Mouse (Mus musculus) G1E (cell line): Measurements from ENCODE around the gene Psmb6.

Source experiments
- CTCF ChIP-seq: IDR thresholded peaks from 2 replicates; pipeline ENCODE4 v1.5.1; 2012; ENCODE audit warnings: low read depth, low read length, inconsistent platforms, mixed read lengths
- GATA1 ChIP-seq: IDR thresholded peaks from 2 replicates; pipeline ENCODE4 v1.6.1; 2012; ENCODE audit warnings: borderline replicate concordance, low read length, inconsistent platforms, mixed read lengths
- GATA2 ChIP-seq: IDR thresholded peaks from 2 replicates; pipeline ENCODE4 v1.6.1; 2012; ENCODE audit warnings: low read depth, low read length, inconsistent platforms, borderline replicate concordance
- POLR2AphosphoS5 ChIP-seq: IDR thresholded peaks from 2 replicates; pipeline ENCODE4 v1.6.1; 2012; ENCODE audit warnings: low read depth, low read length, inconsistent platforms; ENCODE audit not compliant: insufficient replicate concordance
- TAL1 ChIP-seq: conservative IDR thresholded peaks from 2 replicates; pipeline ENCODE4 v1.6.1; 2012; ENCODE audit warnings: low read depth, low read length, inconsistent platforms, mixed read lengths

- TF ChIP-seq CTCF: no peak
- no peak for TF ChIP-seq TAL1
- no peak for TF ChIP-seq GATA1
- no peak for TF ChIP-seq GATA2
- TF ChIP-seq POLR2AphosphoS5: no peak
These were observed 19.3 kb downstream of the Psmb6 start for GRCm38 (mm10) chr11:70544496-70544895.
